Mouse (Mus musculus) neural tube, embryonic 12.5 days (tissue): ENCODE results near the gene Tmem170b. TPM values are rescaled to one million over a fixed set of nuclear protein-coding genes. Genes with fewer than 3 reads are reported as not detected.
"Not testable (repeated sequence)": the region's sequence is repeated elsewhere in the genome, so short reads cannot be mapped to it uniquely, and the experiment has no call there.

Experiments
- ATAC-seq: fragments of 200-750 bp; cut with Nextera tagmentation; 2 replicates; pipeline ENCODE4 v1.8.0; 2017; ENCODE audit warnings: low read depth, mild to moderate bottlenecking, moderate TSS enrichment, moderate library complexity; ENCODE audit not compliant: low FRiP score
- H3K27ac ChIP-seq: fragments of 300-500 bp; sonication (generic); 2 replicates; pipeline ENCODE4 v1.5.1; 2016
- H3K27me3 ChIP-seq: fragments of 300-500 bp; sonication (generic); replicated peaks from 2 replicates; pipeline ENCODE4 v1.6.1; 2016; ENCODE audit warnings: mild to moderate bottlenecking
- H3K36me3 ChIP-seq: fragments of 300-500 bp; sonication (generic); 2 replicates; pipeline ENCODE4 v1.6.1; 2016; ENCODE audit warnings: mild to moderate bottlenecking
- H3K4me1 ChIP-seq: fragments of 300-500 bp; sonication (generic); 2 replicates; pipeline ENCODE4 v1.6.1; 2016
- H3K4me2 ChIP-seq: fragments of 300-500 bp; sonication (generic); replicated peaks from 2 replicates; pipeline ENCODE4 v1.6.1; 2016; ENCODE audit warnings: mild to moderate bottlenecking
- H3K4me3 ChIP-seq: fragments of 300-500 bp; sonication (generic); 2 replicates; pipeline ENCODE4 v1.5.1; 2016
- H3K9ac ChIP-seq: fragments of 300-500 bp; sonication (generic); 2 replicates; pipeline ENCODE4 v1.6.1; 2016; ENCODE audit warnings: mild to moderate bottlenecking
- H3K9me3 ChIP-seq: fragments of 300-500 bp; sonication (generic); 2 replicates; pipeline ENCODE4 v1.6.1; 2016; ENCODE audit warnings: mild to moderate bottlenecking
- WGBS: fragments of 180-500 bp; shearing (Covaris S2); methylation state at CpG from one replicate; pipeline ENCODE4 v1.1.7; 2016; 5-methylcytosine and 5-hydroxymethylcytosine counted together
- polyA plus RNA-seq: library from polyadenylated mRNA; unstranded; fragments of >200 nt; fragmentation: Nextera tagmentation; extraction: Ambion mirVana; gene quantifications from 2 replicates; pipeline ENCODE4 v1.2.1, GENCODE M21; 2016

Tmem170b gene
- polyA plus RNA-seq, 1 experiment from 2014 or later: 27.4 TPM

DNA sequence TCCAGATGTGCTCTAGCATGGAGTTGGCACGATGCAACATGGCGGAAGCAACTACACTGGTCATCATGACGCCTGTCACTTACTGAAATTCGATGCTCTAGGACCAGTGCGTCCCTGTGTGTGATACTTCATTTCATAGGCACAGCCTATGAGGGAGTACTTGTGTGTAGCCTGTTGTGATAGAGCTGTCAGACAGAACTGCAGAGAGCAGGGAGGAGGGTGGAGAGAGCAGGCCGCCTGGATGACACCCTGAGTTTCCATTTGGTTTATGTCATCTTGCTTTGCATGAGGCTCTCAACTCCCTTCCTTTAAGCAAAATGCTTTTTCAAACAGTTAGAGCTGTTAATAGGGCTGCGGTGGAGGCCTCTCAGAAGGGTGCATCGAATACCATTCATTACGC is 68.9 kb downstream of the Tmem170b start:
- ATAC-seq, H3K4me1 ChIP-seq, H3K36me3 ChIP-seq, H3K9ac ChIP-seq, H3K9me3 ChIP-seq, H3K4me3 ChIP-seq, H3K27me3 ChIP-seq, H3K27ac ChIP-seq, H3K4me2 ChIP-seq: not testable (repeated sequence)
- 94% methylated on average over 9 of the region's 9 CpGs for WGBS

DNA sequence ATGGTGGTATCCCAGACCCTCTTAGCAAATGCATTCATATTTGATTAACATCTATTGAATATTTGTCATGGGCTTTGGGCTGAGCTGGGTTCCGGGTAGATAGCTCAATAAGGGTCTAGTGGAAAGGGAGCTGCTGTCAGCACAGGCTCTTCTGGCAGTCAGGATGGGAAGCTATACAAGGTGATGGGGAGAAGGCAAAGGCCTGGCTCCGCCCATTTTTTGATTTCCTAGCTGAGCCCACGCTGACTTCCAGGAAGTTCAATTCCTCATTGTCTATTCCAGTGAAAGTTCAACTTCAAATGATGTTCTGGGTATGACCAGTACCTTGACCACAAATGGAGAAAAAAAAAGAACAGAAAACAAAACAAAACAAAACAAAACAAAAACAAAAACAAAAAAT is 69.8 kb downstream of the Tmem170b start:
- Histone ChIP-seq H3K4me3 (no peak overlapping the region), H3K9ac (no peak overlapping the region), H3K27me3 (no peaks in the 10 kb centered on the region), H3K4me2 (no peak overlapping the region), H3K36me3 (no peaks in the 10 kb centered on the region), H3K27ac (no peak overlapping the region), H3K4me1 (no peaks in the 10 kb centered on the region), H3K9me3 (no peaks in the 10 kb centered on the region)
- WGBS: 88% methylated on average over 3 of the region's 3 CpGs
- ATAC-seq: no peak

DNA sequence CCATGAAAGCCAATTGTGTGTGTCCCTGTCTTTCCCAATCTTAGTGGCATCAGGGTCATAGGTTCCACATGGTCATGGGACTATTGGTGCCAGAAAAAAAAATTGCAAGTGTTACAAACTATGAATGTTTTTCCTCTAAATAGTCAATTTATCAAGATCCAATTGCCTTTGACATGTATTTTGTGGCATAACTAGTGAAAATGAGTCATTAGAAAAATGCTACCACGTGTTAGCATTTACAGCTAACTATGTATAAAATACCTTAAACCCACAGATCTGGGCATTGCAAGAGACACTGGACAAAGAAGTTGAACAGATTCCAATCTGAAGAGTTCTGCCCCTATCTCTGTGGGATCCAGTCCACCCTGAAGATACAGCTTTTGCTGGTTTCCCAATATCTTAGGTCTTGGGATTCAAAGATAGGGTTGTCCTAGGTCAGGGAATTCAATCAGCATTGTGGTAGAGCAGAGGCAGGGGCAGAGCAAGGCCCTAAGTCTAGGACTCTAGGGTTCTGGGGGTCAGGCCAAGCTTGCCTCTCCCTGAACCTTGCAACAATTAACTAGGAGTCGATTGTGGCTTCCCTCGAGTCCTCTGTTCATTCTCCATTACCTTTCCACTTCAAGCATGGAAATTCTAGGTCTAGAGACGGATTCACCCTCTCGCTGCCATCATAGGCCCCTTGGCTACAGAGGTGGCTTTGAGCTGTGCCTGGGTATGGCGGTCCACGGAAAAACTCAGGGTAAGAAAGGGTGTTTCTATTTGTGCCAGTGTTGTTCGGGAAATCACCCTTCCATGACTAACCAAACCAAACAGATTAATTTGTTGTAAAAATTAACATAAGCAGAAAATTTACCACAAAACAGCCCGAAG is 70.5 kb downstream of the Tmem170b start:
- 83% methylated on average over 9 of the region's 9 CpGs for WGBS

DNA sequence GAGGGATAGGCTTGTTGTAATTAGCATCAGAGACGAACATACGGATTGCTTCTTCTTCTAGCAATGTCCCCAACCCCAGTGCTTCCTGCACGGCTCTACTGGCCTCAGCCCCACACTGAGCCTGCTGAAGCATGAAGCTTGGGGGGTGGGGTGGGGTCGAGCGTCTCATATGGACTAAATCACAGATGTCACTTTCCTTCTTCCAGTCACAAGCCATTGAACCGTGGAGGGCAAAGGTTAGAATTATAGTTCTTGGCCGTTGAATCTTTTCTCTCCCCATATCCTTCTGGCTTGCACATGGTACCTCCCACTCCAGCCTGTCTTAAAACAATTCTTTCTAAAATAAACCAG is 71.1 kb downstream of the Tmem170b start:
- H3K9ac ChIP-seq: no peak overlapping the region
- no peak overlapping the region for H3K4me3 ChIP-seq
- H3K27ac ChIP-seq: no peak overlapping the region
- no peak for ATAC-seq
- H3K36me3 ChIP-seq: no peaks in the 10 kb centered on the region
- H3K4me1 ChIP-seq: no peaks in the 10 kb centered on the region
- no peaks in the 10 kb centered on the region for H3K27me3 ChIP-seq
- H3K4me2 ChIP-seq: no peak overlapping the region
- H3K9me3 ChIP-seq: no peaks in the 10 kb centered on the region
- WGBS: 36% methylated on average over 7 of the region's 7 CpGs

More for the DNA sequence above, 70.5 kb downstream of the Tmem170b start:
- no peaks in the 10 kb centered on the region for H3K9me3 ChIP-seq
- no peak overlapping the region for H3K4me2 ChIP-seq
- H3K4me3 ChIP-seq: no peak overlapping the region
- no peak overlapping the region for H3K27ac ChIP-seq
- H3K9ac ChIP-seq: no peak overlapping the region
- no peaks in the 10 kb centered on the region for H3K4me1 ChIP-seq
- no peaks in the 10 kb centered on the region for H3K27me3 ChIP-seq
- H3K36me3 ChIP-seq: no peaks in the 10 kb centered on the region
- no peak for ATAC-seq

DNA sequence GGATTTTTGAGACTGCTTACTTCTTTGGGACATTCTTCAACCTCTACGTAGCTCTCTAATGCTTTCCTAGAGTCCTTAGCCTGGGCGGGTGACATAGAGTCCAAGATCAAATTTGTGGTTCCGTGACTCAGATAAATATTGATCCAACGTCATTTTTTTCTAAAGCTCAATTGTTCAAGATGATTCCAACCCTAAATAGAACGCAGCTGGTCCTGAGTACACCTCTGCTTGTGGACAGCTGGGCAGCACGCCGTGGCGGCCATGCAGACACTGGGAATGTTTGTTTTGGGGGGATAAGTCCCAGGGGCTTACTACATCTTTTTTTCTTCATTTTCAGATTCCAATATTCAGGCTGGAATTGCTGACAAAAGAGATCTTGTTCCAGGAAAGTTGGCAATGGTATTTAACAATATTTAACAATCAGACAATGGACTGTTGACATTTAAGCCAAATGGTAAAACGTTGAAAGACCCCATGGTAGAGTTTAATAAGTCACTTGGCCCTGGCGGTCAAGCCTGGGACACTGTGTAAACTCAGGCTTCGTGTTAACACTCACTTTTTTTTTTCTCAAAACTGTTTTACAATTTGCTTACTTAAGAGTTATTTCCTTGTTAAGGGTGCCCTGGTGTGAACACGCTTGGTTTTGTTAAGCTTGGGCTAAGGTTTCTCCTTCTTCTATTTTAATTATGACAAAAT is 75.3 kb downstream of the Tmem170b start:
- no peaks in the 10 kb centered on the region for H3K36me3 ChIP-seq
- no peaks in the 10 kb centered on the region for H3K4me1 ChIP-seq
- H3K27ac ChIP-seq: no peak overlapping the region
- ATAC-seq: no peak
- WGBS: 70% methylated on average over 12 of the region's 12 CpGs
- no peak overlapping the region for H3K4me2 ChIP-seq
- H3K4me3 ChIP-seq: no peak overlapping the region
- no peak overlapping the region for H3K9ac ChIP-seq
- H3K27me3 ChIP-seq: no peaks in the 10 kb centered on the region
- H3K9me3 ChIP-seq: no peaks in the 10 kb centered on the region

DNA sequence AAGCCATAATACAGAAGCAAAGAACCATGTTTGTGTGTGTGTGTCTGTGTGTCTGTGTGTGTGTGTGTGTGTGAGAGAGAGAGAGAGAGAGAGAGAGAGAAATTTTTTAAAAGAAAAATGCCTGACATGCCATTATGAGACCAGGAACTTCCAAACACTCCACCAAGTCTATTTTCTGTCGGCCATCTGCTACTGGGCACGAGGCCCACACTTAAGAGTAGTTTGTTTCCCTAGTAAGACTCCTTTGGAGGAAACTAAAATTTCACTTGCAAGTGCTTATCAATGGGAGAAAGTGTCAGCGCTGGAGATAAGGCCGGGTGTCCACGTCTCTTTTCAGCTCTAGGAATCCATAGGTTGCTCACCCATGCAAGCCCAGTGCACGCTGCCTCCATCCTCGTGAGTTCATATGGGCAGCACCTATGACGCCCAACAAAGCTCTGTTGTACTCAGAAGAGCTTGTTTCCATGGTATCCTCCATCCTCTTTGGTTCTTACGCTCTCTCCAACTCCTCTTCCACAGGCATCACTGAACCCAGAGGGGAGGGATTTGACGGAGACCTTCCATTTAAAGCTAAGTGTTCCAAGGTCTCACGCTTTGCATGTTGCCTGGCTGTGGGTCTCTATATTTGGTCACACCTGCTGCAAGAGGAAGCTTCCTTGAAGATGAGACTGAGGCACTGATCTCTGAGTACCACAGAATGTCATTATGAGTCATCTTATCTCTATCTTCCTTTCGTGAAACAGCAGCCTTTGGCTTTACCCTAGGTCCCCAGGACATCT is 76.8 kb downstream of the Tmem170b start:
- H3K4me3 ChIP-seq: no peak overlapping the region
- 93% methylated on average over 12 of the region's 12 CpGs for WGBS
- H3K4me1 ChIP-seq: no peaks in the 10 kb centered on the region
- H3K9me3 ChIP-seq: no peaks in the 10 kb centered on the region
- no peaks in the 10 kb centered on the region for H3K36me3 ChIP-seq
- H3K27ac ChIP-seq: no peak overlapping the region
- ATAC-seq: no peak
- no peaks in the 10 kb centered on the region for H3K27me3 ChIP-seq
- H3K4me2 ChIP-seq: no peak overlapping the region
- H3K9ac ChIP-seq: no peak overlapping the region

DNA sequence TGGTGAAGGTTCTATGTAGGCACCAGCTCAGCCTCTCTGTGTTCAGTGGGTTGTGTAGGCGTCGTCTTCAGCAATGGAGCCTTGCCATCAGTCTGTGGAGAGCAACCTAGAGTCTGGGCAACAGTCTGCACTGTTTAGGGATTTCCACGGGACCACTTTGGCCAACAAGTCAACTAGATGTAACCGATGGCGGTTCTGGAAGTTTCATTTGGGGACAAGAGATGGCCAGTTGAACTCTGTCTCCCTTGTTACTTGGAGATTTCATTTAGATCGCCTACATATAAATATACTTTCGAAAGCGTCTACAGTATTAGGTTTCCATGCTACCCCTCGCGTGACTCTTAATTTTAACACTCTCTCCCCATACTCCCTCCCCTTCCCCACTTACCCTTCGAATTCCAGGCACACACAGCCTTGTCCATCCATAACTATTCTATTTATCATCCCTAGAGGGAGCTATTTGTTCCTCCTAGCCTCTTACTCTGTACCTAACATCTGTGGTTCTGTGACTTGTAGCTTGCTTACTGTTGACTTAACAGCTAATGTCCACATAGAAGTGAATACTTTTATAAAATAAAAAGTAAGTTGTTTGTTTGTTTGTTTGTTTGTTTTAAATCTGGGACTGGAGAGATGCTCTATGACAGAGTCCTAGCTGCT is 77.8 kb downstream of the Tmem170b start:
- ATAC-seq: no peak
- Histone ChIP-seq H3K9me3 (no peaks in the 10 kb centered on the region), H3K4me3 (no peak overlapping the region), H3K9ac (no peak overlapping the region), H3K4me2 (no peak overlapping the region), H3K27me3 (no peaks in the 10 kb centered on the region), H3K27ac (no peak overlapping the region), H3K36me3 (no peaks in the 10 kb centered on the region), H3K4me1 (no peaks in the 10 kb centered on the region)
- 85% methylated on average over 11 of the region's 11 CpGs for WGBS

DNA sequence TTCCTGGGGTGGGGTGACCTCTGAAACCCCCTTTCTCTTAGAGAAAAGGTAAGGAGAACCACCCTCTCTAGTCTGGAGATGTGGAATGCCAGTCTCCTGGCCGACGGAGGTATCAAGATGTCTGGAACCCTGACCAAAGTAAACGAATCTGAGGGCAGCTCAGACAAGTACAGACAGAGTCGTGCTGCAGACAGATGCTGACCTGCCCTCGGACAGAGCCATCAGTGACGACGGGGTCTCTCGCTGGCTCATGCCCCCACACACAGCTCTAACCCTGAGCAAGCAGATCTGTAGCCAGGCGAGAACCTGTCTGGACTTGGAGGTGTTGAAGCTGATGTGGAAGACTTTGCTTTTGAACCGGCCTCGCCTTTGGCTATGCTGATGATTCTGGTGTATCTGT is 79.8 kb downstream of the Tmem170b start:
- H3K4me2 ChIP-seq: no peak overlapping the region
- no peaks in the 10 kb centered on the region for H3K36me3 ChIP-seq
- ATAC-seq: no peak
- no peak overlapping the region for H3K4me3 ChIP-seq
- H3K4me1 ChIP-seq: no peaks in the 10 kb centered on the region
- H3K27me3 ChIP-seq: no peaks in the 10 kb centered on the region
- no peak overlapping the region for H3K27ac ChIP-seq
- H3K9ac ChIP-seq: no peak overlapping the region
- no peaks in the 10 kb centered on the region for H3K9me3 ChIP-seq
- WGBS: 88% methylated on average over 11 of the region's 11 CpGs

DNA sequence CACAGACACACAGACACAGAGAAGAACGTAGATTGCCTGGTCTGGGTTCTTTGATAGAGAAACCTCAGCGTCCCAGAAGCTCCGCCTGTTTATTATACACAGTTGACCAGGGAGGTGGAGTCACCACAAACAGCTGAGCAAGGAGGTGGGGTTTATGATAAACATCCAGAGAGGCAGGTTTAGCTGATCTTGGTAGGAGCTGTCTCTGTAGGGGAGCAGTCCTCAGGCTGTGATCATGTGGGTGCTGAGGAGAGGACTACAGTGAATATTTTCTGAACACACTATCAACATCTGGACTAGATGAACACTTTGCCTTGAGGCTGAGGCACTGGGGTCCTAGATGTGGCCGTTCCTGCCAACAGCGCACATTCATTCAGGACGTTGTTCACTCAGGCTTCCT is 83.3 kb downstream of the Tmem170b start:
- Histone ChIP-seq H3K36me3 (no peaks in the 10 kb centered on the region), H3K27ac (no peak overlapping the region), H3K4me2 (no peak overlapping the region), H3K4me3 (no peak overlapping the region), H3K9ac (no peak overlapping the region), H3K9me3 (no peaks in the 10 kb centered on the region), H3K27me3 (no peaks in the 10 kb centered on the region), H3K4me1 (no peaks in the 10 kb centered on the region)
- no peak for ATAC-seq
- WGBS: 85% methylated on average over 6 of the region's 6 CpGs

DNA sequence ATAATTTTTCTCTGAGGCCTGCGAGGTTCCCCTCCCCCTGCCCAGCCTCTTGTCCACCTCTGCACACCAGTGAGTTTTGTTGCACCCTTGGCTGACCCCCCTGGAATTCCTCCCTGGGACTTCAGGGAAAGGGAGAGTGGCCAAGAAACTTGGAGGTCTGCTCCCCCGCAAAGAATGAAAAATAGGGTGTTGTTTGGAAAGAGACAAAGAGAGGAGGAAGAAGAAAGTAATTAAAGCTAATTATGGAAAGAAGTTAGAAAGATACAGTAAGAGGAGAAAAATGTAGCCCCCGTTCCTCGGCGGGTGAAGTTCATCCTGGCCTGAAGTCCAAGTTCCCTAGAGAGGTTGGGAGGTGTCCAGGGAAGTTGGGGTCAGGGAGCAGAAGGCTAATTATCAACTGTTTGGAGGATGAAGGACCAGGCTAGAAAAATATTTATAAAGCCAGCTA is 83.9 kb downstream of the Tmem170b start:
- Histone ChIP-seq H3K4me1 (no peaks in the 10 kb centered on the region), H3K36me3 (no peaks in the 10 kb centered on the region), H3K4me2 (no peak overlapping the region), H3K27ac (no peak overlapping the region), H3K4me3 (no peak overlapping the region), H3K9me3 (no peaks in the 10 kb centered on the region), H3K9ac (no peak overlapping the region), H3K27me3 (no peaks in the 10 kb centered on the region)
- no peak for ATAC-seq
- whole genome bisulfite sequencing: 84% methylated on average over 5 of the region's 5 CpGs
